Comparison of ENCODE assay signal across 25 mouse cellular contexts in the genomic region with DNA sequence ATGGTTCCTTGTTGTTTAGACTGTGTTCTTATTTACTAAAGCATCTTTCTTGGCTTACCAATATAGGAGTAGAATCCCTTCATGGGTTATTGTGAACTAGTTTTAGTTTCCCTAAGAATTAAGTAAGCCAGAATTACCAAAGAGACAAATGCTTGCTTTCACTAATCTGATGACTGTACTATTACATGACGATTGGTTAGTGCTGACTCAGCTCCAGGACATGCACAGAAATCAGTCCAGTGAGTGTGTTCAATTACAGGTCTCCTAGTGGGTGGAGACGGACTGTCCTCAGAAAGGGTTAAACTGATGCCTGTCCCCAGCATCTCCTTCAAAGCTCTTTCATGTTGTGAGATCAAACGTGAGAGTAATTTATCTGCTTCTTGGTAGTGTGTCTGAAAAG.
DNase-seq lines count a peak whose midpoint lies in the region; ATAC-seq and TF ChIP-seq lines count a peak whose summit lies in the region.
"Had no signal": no experiment of that assay in that cellular context is flagged by ENCODE, and none has a peak within 500 bp of the region (broad histone marks: within the 10 kb centered on the region; RNA-seq: fewer than 3 reads in every experiment).

No protein-coding gene starts in this region.

- H3K9ac ChIP-seq in CH12.LX (ENCODE audit: insufficient read depth, low read depth), result no peak overlapping the region
- H3K9ac ChIP-seq in ES-E14 (ENCODE audit: insufficient read depth, low read depth, low read length, poor library complexity, severe bottlenecking), result no peak overlapping the region
- no peak overlapping the region for H3K9ac ChIP-seq in kidney, embryonic 15.5 days
- no peak overlapping the region for H3K9ac ChIP-seq in hindbrain, embryonic 13.5 days
- H3K9ac ChIP-seq in midbrain, postnatal 0 days (replicated peaks; ENCODE audit: low read length, poor library complexity, severe bottlenecking), result no peak overlapping the region

- dilution Hi-C loops in CH12.LX (cut with MboI; ENCODE audit: extremely low pct_ligation_motif_present, extremely low pct_unique_long_range_greater_than_20kb, low sequenced_read_pairs), result no loop called here

- no peak for DNase-seq in CH12.LX (ENCODE audit: extremely low read depth)
- no peak for DNase-seq in ES-E14 (ENCODE audit: low read depth, low spot score)
- DNase-seq in NIH3T3 (ENCODE audit: low read depth), result peak; percentile 34
- DNase-seq in brain, embryonic 14.5 days (ENCODE audit: low read depth), result peak; percentile 24
- no peak for DNase-seq in kidney, adult 11 months
- no peak for DNase-seq in midbrain, postnatal 0 days (ENCODE audit: low spot score)
- DNase-seq: adrenal gland, adult 2 months; adrenal gland, adult 8-10 months; adrenal gland, postnatal 10 days; adrenal gland, postnatal 14 days; adrenal gland, postnatal 25 days; adrenal gland, postnatal 36 days; B cell, adult 2 months; cerebellum, adult 11 months; cerebellum, adult 11-12 months; cerebellum, adult 18-20 months; cerebellum, adult 2 months; cerebellum, adult 8-10 months; cerebellum, adult 9-10 months had no signal

- no peak for TF ChIP-seq EP300 in CH12.LX (IDR thresholded peaks at IDR 0.05; ENCODE audit: low read length)

- no peak for ATAC-seq in kidney, embryonic 15.5 days (replicated peaks; ENCODE audit: low FRiP score)
- no peak for ATAC-seq in hindbrain, embryonic 13.5 days (ENCODE audit: low FRiP score)
- no peak for ATAC-seq in midbrain, postnatal 0 days (ENCODE audit: low FRiP score)
- ATAC-seq: activated CD4-positive, CD25-positive, alpha-beta regulatory T cell, adult 4 months; CD4-positive, CD25-positive, alpha-beta regulatory T cell, adult 4 months; Patski had no signal

- TF ChIP-seq POLR2A in CH12.LX (IDR thresholded peaks at IDR 0.05; ENCODE audit: low read depth, low read length), result no peak
- TF ChIP-seq POLR2A in brain, embryonic 14.5 days (IDR thresholded peaks at IDR 0.05; ENCODE audit: borderline replicate concordance, extremely low read depth, insufficient read depth, insufficient read length, poor library complexity, severe bottlenecking), result no peak

- H3K4me2 ChIP-seq in CH12.LX (ENCODE audit: insufficient read depth, low read depth, poor library complexity, severe bottlenecking), result no peak overlapping the region
- H3K4me2 ChIP-seq in kidney, embryonic 15.5 days, result no peak overlapping the region
- no peak overlapping the region for H3K4me2 ChIP-seq in hindbrain, embryonic 13.5 days
- H3K4me2 ChIP-seq in midbrain, postnatal 0 days (ENCODE audit: low read depth, low read length, poor library complexity, severe bottlenecking), result no peak overlapping the region

- no peak overlapping the region for H3K27ac ChIP-seq in CH12.LX (ENCODE audit: insufficient read depth, low read depth)
- no peak overlapping the region for H3K27ac ChIP-seq in ES-E14 (ENCODE audit: insufficient read depth, low read depth, low read length, poor library complexity, severe bottlenecking)
- H3K27ac ChIP-seq in kidney, embryonic 15.5 days, result no peak overlapping the region
- H3K27ac ChIP-seq in hindbrain, embryonic 13.5 days, result no peak overlapping the region
- no peak overlapping the region for H3K27ac ChIP-seq in midbrain, postnatal 0 days (ENCODE audit: low read depth, low read length)

- H3K9me3 ChIP-seq in CH12.LX (replicated peaks; ENCODE audit: low read length) (no peaks in the 10 kb centered on the region), ES-E14 (ENCODE audit: control insufficient read depth, insufficient read depth, low read depth, low read length) (no peaks in the 10 kb centered on the region)
- H3K9me3 ChIP-seq in kidney, embryonic 15.5 days (replicated peaks), result no peaks in the 10 kb centered on the region
- no peaks in the 10 kb centered on the region for H3K9me3 ChIP-seq in hindbrain, embryonic 13.5 days
- H3K9me3 ChIP-seq in midbrain, postnatal 0 days (ENCODE audit: low read length), result no peaks in the 10 kb centered on the region

- TF ChIP-seq CTCF in CH12.LX (conservative IDR thresholded peaks at IDR 0.05 in 1 of 2, IDR thresholded peaks at IDR 0.05 in 1 of 2; ENCODE audit: low read depth in 2 of 2, low read length in 2 of 2), result no peak
- TF ChIP-seq CTCF in brain, embryonic 14.5 days (IDR thresholded peaks at IDR 0.05; ENCODE audit: borderline replicate concordance, extremely low read depth, insufficient read depth, insufficient read length), result no peak
- TF ChIP-seq CTCF in midbrain, postnatal 0 days (IDR thresholded peaks at IDR 0.05), result no peak

- in situ Hi-C loops in CH12.LX (cut with MboI; ENCODE audit: low pct_ligation_motif_present, low pct_unique_long_range_greater_than_20kb, low sequenced_read_pairs), result no loop called here
- in situ Hi-C loops in ES-E14 (cut with MboI; ENCODE audit: low sequenced_read_pairs in 2 of 2, unreplicated experiment in 2 of 2), result no loop called here

- 40% methylated on average over 3 of the region's 3 CpGs for WGBS in kidney, embryonic 15.5 days
- WGBS in hindbrain, embryonic 13.5 days, result 63% methylated on average over 3 of the region's 3 CpGs
- WGBS in midbrain, postnatal 0 days, result 50% methylated on average over 3 of the region's 3 CpGs

- no peak overlapping the region for H3K4me3 ChIP-seq in CH12.LX (replicated peaks in 1 of 3; ENCODE audit: low read depth in 2 of 3, low read length in 2 of 3, poor library complexity in 1 of 3)
- no peak overlapping the region for H3K4me3 ChIP-seq in ES-E14 (ENCODE audit: insufficient read depth in 1 of 2, low read depth in 1 of 2, low read length in 2 of 2, poor library complexity in 1 of 2, severe bottlenecking in 1 of 2)
- no peak overlapping the region for H3K4me3 ChIP-seq in kidney, embryonic 15.5 days (replicated peaks)
- no peak overlapping the region for H3K4me3 ChIP-seq in hindbrain, embryonic 13.5 days
- H3K4me3 ChIP-seq in midbrain, postnatal 0 days (ENCODE audit: low read depth, low read length), result no peak overlapping the region

- H3K79me2 ChIP-seq in CH12.LX (replicated peaks; ENCODE audit: control insufficient read depth, extremely low read depth, insufficient read depth, poor library complexity, severe bottlenecking), result no peaks in the 10 kb centered on the region

- peaks cover 2 to 14% of the 10 kb centered on the region in 2 experiments; a peak in 3 of 4 replicates for H3K4me1 ChIP-seq in CH12.LX (ENCODE audit: control insufficient read depth in 1 of 2, insufficient read depth in 2 of 2)
- H3K4me1 ChIP-seq in ES-E14 (ENCODE audit: control insufficient read depth in 2 of 2, insufficient read depth in 2 of 2, low read length in 2 of 2, poor library complexity in 1 of 2), result no peaks in the 10 kb centered on the region
- no peaks in the 10 kb centered on the region for H3K4me1 ChIP-seq in kidney, embryonic 15.5 days
- no peaks in the 10 kb centered on the region for H3K4me1 ChIP-seq in hindbrain, embryonic 13.5 days (replicated peaks)
- H3K4me1 ChIP-seq in midbrain, postnatal 0 days (ENCODE audit: insufficient read depth, low read length), result no peaks in the 10 kb centered on the region

- H3K27me3 ChIP-seq in CH12.LX (replicated peaks), result no peaks in the 10 kb centered on the region
- no peaks in the 10 kb centered on the region for H3K27me3 ChIP-seq in kidney, embryonic 15.5 days
- H3K27me3 ChIP-seq in hindbrain, embryonic 13.5 days, result no peaks in the 10 kb centered on the region
- no peaks in the 10 kb centered on the region for H3K27me3 ChIP-seq in midbrain, postnatal 0 days (ENCODE audit: insufficient read depth, low read length)
- H3K27me3 ChIP-seq: Patski had no signal

- TF ChIP-seq RAD21 in CH12.LX (IDR thresholded peaks at IDR 0.05; ENCODE audit: low read depth, low read length), result no peak

- H3K36me3 ChIP-seq in CH12.LX (replicated peaks in 1 of 2; ENCODE audit: control insufficient read depth in 1 of 2, insufficient read depth in 1 of 2, low read length in 1 of 2) (no peaks in the 10 kb centered on the region), ES-E14 (ENCODE audit: control insufficient read depth, insufficient read depth, low read length, poor library complexity, severe bottlenecking) (no peaks in the 10 kb centered on the region)
- H3K36me3 ChIP-seq in kidney, embryonic 15.5 days, result no peaks in the 10 kb centered on the region
- H3K36me3 ChIP-seq in hindbrain, embryonic 13.5 days, result no peaks in the 10 kb centered on the region
- H3K36me3 ChIP-seq in midbrain, postnatal 0 days (ENCODE audit: insufficient read depth, low read length), result no peaks in the 10 kb centered on the region
- H3K36me3 ChIP-seq: G1E had no signal

TF ChIP-seq in CH12.LX, 34 proteins besides CTCF, POLR2A, EP300 and RAD21:
- TF ChIP-seq MEF2A (IDR thresholded peaks at IDR 0.05; ENCODE audit: borderline replicate concordance, low read depth, low read length) (no peak), MAFK (IDR thresholded peaks at IDR 0.05; ENCODE audit: insufficient replicate concordance, low read length) (peak; percentile 92)

TF ChIP-seq in ES-E14, 5 proteins besides CTCF, POLR2A, EP300 and RAD21:
- TF ChIP-seq MAFK (IDR thresholded peaks at IDR 0.05; ENCODE audit: insufficient read depth, low read depth, low read length) (peak; percentile 65), ZNF384 (IDR thresholded peaks at IDR 0.05; ENCODE audit: low read depth, low read length) (no peak), CHD2 (IDR thresholded peaks at IDR 0.05; ENCODE audit: low read depth, low read length) (no peak), ZC3H11A (IDR thresholded peaks at IDR 0.05; ENCODE audit: borderline replicate concordance, low read depth, low read length) (no peak), HCFC1 (IDR thresholded peaks at IDR 0.05; ENCODE audit: borderline replicate concordance, insufficient read depth, low read length) (no peak)

Comparison
In these comparisons a context has a peak if more than half of its experiments do, and no peak if none do; other contexts are left out.
1. DNase-seq: peak in NIH3T3 (single experiment) and brain, embryonic 14.5 days (single experiment); none in CH12.LX (single experiment), ES-E14 (single experiment), kidney, adult 11 months (single experiment) and midbrain, postnatal 0 days (single experiment).